In the genomic region with DNA sequence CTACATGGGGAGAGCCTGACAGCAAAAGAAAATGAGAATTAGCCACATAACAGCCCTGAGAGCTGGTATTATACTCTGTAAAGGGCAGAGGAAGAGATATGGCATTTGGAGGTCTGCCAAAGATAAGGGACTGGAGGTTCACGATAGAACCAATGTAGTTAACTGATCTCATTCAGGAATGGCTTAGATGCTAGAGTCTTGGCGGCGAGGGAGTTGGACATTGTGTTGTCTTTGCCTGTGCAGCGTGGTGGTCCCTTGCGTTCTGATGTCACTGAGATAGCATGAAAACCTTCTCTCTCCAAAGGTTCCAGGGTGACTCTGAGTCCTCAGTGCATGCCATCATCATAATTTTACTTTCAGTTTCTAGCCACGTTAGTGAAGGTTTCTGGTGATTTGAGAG, we compare ENCODE assay signal across 12 mouse cellular contexts.
DNase-seq lines count a peak whose midpoint lies in the region; ATAC-seq lines count a peak whose summit lies in the region.
"Had no signal": no experiment of that assay in that cellular context is flagged by ENCODE, and none has a peak within 500 bp of the region (broad histone marks: within the 10 kb centered on the region; RNA-seq: fewer than 3 reads in every experiment).

No protein-coding gene starts in this region.

- H3K4me3 ChIP-seq in kidney, embryonic 16.5 days (ENCODE audit: low read length): no peak overlapping the region

- no peaks in the 10 kb centered on the region for H3K36me3 ChIP-seq in kidney, embryonic 16.5 days (ENCODE audit: insufficient read depth, low read length)

- no peak for ATAC-seq in CD4-positive, CD25-positive, alpha-beta regulatory T cell, adult 4 months
- no peak for ATAC-seq in kidney, embryonic 16.5 days (ENCODE audit: low FRiP score, low TSS enrichment)
- ATAC-seq in megakaryocyte progenitor cell, adult 5-6 weeks (replicated peaks; ENCODE audit: poor library complexity): peak; percentile 68
- ATAC-seq: Patski had no signal

- no peaks in the 10 kb centered on the region for H3K9me3 ChIP-seq in kidney, embryonic 16.5 days (ENCODE audit: low read length)

- no peak overlapping the region for H3K9ac ChIP-seq in kidney, embryonic 16.5 days (replicated peaks; ENCODE audit: low read length)

- DNase-seq in CD4-positive, CD25-positive, alpha-beta regulatory T cell, adult 2 months (ENCODE audit: low read depth, low spot score): peak; percentile 3
- DNase-seq in kidney, adult 9 months: peak; percentile 17
- DNase-seq in large intestine, adult 2 months (ENCODE audit: low read depth, low spot score): peak; percentile 35
- DNase-seq in urinary bladder, adult 18-20 months (ENCODE audit: low spot score in 2 of 2): no peak
- no peak for DNase-seq in cerebellum, adult 9-11 months
- DNase-seq: heart, postnatal 10 days; kidney, postnatal 14 days; thymus, postnatal 4 days had no signal

- 68% methylated on average over 6 of the region's 6 CpGs for WGBS in kidney, embryonic 16.5 days
- WGBS in large intestine, adult 2 months: 22% methylated on average over 6 of the region's 6 CpGs

- no peak overlapping the region for H3K4me2 ChIP-seq in kidney, embryonic 16.5 days (replicated peaks; ENCODE audit: low read depth, low read length)

- no peaks in the 10 kb centered on the region for H3K27me3 ChIP-seq in kidney, embryonic 16.5 days (ENCODE audit: insufficient read depth, low read length)

- H3K4me1 ChIP-seq in kidney, embryonic 16.5 days (ENCODE audit: insufficient read depth, low read length): peaks cover 11% of the 10 kb centered on the region

- H3K27ac ChIP-seq in kidney, embryonic 16.5 days (ENCODE audit: low read length): no peak overlapping the region

Comparison
In these comparisons a context has a peak if more than half of its experiments do, and no peak if none do; other contexts are left out.
1. DNase-seq: peak in CD4-positive, CD25-positive, alpha-beta regulatory T cell, adult 2 months (single experiment), kidney, adult 9 months (single experiment) and large intestine, adult 2 months (single experiment); none in urinary bladder, adult 18-20 months (0 of 2) and cerebellum, adult 9-11 months (single experiment).